Mouse (Mus musculus) activated CD4-positive, CD25-positive, alpha-beta regulatory T cell, adult 4 months (primary cell): Measurements from ENCODE around the gene Kdm2b. TPM values are rescaled to one million over a fixed set of nuclear protein-coding genes. Genes with fewer than 3 reads are reported as not detected.

Experiments
- ATAC-seq: one replicate; pipeline ENCODE4 v1.8.0; 2017
- polyA plus RNA-seq, 2 experiments: library from polyadenylated mRNA; unstranded; fragments of 100-300 nt; shearing (Covaris generic); gene quantifications; one replicate each; pipeline ENCODE4 v1.2.1; 2017

Gene Kdm2b
- polyA plus RNA-seq, 2 experiments from 2014 or later: 28.2 to 43.2 TPM

DNA sequence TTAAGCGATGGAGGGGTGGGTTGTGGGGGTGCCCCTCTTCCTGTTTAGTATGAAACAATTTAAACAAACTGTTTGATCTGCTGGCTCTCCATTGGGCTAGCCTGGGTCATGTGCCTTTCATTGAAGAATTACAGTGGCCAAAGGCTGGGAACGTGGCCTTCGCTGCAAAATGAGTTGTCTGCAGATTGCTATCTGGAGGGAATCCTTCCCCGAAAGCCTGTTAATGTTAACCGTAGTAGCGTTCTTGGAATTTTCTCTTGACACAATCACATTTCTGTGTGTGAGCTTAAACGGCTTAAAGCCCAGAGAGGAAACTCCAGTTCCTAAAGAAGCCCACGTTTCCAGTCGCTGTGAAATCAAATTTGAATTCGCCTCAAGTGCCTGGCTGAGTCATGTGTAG, 156.6 kb downstream of the Kdm2b start:
- ATAC-seq: no peak

DNA sequence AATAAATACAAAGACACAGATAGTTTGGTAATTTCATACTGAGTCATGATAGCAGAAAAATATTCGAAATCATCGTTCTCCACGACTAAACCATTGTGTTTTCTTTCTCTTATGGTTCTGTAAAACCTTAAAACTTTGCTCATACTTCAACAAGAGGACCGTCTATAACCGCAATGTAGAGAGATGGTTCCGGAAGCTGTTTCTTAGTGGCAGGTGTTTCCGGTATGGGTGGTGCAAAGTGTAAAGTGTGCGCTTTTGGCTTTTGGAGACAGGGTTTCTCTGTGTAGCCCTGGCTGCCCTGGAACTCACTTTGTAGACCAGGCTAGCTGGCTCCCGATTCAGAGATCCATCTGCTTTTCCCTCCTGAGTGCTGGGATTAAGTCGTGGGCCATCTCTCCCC, 157.1 kb downstream of the Kdm2b start:
- ATAC-seq: peak; percentile 63

DNA sequence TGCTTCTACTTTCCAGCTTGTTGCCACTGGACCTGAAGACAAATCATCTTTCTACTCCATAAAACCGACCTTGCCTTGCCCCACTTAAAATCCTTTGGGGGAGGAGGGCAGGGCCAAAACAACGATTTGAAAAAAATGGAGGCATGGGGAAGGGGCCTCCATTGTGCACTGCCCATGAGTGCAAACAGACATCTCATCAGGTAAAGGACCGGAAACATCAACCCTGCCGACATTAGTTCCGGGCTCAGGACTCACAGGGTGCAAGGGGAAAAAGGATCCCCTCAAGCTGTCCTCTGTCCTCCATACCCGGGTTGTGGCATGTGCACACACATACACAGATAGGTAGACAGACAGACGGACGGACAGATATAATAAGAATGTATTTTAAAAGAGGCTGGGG, 164.5 kb downstream of the Kdm2b start:
- no peak for ATAC-seq

DNA sequence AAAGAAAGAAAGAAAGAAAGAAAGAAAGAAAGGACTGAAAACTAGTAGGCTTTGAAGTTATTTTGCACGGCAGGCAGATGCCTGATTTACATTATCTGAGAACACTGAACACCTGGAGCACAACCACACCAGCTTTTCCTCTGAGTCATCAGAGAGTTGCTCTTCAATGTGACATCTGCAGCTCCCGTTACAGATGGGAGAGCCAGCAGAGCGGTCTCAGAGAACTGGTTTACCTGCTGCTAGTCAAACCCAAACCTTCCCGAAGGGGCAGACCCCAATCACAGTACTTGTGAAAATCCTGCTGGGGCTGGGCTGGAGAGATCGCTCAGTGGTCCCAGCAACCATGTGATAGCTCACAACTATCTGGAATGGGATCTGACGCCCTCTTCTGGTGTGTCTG, 165.2 kb downstream of the Kdm2b start:
- ATAC-seq: no peak

DNA sequence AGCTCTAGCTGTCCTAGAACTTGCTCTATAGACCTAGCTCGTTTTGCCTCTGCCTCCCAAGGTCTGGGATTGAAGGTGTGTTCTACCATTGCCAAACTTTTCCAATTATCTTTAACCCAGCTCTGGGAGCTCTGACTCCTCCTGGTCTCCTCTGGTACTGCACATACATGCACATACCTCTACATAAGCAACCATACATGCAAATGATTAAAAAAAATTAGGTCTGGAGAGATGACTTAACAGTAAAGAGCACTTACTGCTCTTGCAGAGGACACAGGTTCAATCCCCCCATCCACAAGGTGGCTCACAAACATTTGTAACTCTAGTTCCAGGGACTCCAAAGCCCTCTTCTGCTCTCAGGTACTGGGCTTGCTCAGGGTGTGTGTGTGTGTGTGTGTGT, 165.6 kb downstream of the Kdm2b start:
- ATAC-seq: no peak

DNA sequence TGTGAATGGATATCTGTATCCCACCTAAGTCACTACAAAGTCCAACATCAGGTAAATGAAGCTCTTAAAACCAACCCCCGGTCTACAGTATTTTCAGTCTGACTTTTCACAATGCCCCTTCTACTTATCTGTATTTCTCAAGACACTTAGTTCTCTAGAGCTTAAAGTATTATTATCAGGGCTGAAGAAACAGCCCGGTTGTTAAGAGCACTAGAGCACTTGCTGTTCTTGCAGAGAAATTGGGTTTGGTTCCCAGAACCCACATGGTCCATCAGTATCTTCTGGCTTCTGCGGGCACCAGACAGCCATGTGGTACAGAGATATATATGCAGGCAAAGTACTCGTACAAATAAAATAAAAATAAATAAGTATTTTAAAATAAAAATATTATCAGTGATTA, 167.2 kb downstream of the Kdm2b start:
- ATAC-seq: no peak

DNA sequence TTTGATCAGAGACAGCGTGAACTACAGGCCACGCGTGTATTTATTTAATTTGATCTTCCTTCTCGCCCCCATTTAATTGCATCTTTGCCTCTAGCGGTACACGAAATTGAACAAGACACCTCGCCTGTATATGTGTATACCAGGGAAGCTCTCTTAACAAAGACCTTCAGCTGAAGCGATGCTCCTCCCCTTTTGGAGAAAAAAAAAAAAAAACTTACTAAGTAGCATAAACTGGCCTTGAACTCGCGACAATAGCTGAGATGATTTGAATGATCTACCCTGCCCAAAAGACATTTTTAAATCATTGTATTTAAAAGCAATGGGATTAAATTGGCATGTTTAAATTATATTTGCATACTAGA, 168.1 kb downstream of the Kdm2b start:
- ATAC-seq: peak; percentile 26

DNA sequence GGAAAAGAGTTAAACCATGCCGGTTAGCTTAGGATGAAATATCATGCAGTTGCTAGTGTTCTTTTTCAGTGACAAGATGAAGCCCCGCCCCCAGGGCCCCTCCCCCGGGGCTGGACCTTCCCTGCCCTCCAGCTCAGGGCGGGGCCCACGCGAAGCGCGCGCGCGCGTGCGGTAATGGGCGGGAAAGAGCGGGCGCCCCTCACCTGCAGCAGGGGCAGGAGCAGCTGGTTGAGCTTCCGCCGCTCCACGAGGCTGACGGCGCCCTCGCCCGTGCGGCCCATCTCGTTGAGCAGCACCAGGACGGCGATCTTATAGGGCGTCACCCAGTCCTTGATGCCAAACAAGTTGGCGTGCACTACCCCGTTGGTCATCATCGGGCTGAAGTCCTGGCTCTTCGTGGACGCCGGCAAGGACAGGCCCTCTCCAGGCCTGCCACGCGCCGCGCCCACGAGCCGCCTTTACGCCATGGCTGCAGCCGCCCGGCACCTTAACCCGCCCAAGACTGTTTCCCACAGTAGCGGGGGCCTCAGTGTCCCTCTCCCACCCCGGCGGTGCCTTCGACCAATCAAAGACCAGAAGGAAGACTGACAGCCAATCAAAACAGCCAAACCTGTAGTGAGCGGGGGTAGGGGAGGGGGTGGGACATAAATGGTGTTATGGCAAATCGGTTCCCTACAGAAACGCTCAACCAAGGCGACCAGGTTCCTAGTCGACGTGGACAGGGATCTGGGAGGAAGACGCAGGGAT, 168.7 kb downstream of the Kdm2b start, which contains the start of gene Anapc5:
Anapc5 (minus strand) TSS at position 563 of the 747 bp plus-strand sequence.
- ATAC-seq: peak; percentile 96

Other genes with a start within 250 kb of the Kdm2b start
- gene Camkk2, start 210.4 kb downstream of the Kdm2b start, polyA plus RNA-seq: 1 to 10 TPM; 2.6 to 2.8 TPM
- gene Anapc5, start 168.5 kb downstream of the Kdm2b start, polyA plus RNA-seq: 10 to 100 TPM; 90.8 to 92.8 TPM
- gene Rnf34, start 139.8 kb downstream of the Kdm2b start, polyA plus RNA-seq: 10 to 100 TPM; 18.1 to 25.7 TPM
- gene Orai1, start 25.3 kb upstream of the Kdm2b start, polyA plus RNA-seq: 1 to 10 TPM; 8.1 to 9.4 TPM
- 1 to 10 TPM; 3.2 to 4.9 TPM for gene Morn3, start 57.2 kb upstream of the Kdm2b start, polyA plus RNA-seq
- gene Tmem120b, start 78.6 kb upstream of the Kdm2b start, polyA plus RNA-seq: 1 to 10 TPM; 2.2 to 2.3 TPM
- 10 to 100 TPM; 54.3 to 75.1 TPM for gene Rhof, start 142.9 kb upstream of the Kdm2b start, polyA plus RNA-seq
- gene Setd1b, start 152.4 kb upstream of the Kdm2b start, polyA plus RNA-seq: 10 to 100 TPM; 12.5 to 12.9 TPM
- 10 to 100 TPM; 31.6 to 42.2 TPM for gene Psmd9, start 179.6 kb upstream of the Kdm2b start, polyA plus RNA-seq
- not detected for gene Hpd, start 192.9 kb upstream of the Kdm2b start, polyA plus RNA-seq